Mouse (Mus musculus): ENCODE measurements around the gene Col8a2. TPM values are rescaled to one million over a fixed set of nuclear protein-coding genes. Genes with fewer than 3 reads are reported as not detected.

Gene Col8a2
- polyA plus RNA-seq, 1 experiment from 2014 or later: 15.7 TPM

- ATAC-seq (replicated peaks; ENCODE audit: insufficient number of reproducible peaks, low FRiP score, low TSS enrichment, low read depth): no peak
- H3K36me3 ChIP-seq (replicated peaks; ENCODE audit: control insufficient read depth, insufficient read depth, low read depth, low read length): peaks cover 18% of the 10 kb centered on the region
- H3K4me2 ChIP-seq (ENCODE audit: low read depth, low read length): no peak overlapping the region
Observed at GRCm38 (mm10) chr4:126316443-126317040, 29.9 kb downstream of the Col8a2 start.

GRCm38 (mm10) chr4:126319806-126320205 is 33.2 kb downstream of the Col8a2 start:
- no peak for DNase-seq (ENCODE audit: low spot score)
- ATAC-seq (replicated peaks; ENCODE audit: insufficient number of reproducible peaks, low FRiP score, low TSS enrichment, low read depth): no peak
- WGBS: 88% methylated on average over 6 of the region's 6 CpGs

More at GRCm38 (mm10) chr4:126316443-126317040, 29.9 kb downstream of the Col8a2 start:
- no peak overlapping the region for H3K9ac ChIP-seq (replicated peaks; ENCODE audit: low read length)
- WGBS: 89% methylated on average over 13 of the region's 13 CpGs
- no peak for DNase-seq (ENCODE audit: low spot score)
- H3K27me3 ChIP-seq (ENCODE audit: control insufficient read depth, insufficient read depth, low read length): no peaks in the 10 kb centered on the region
- H3K4me3 ChIP-seq (ENCODE audit: low read depth, low read length): no peak overlapping the region
- H3K9me3 ChIP-seq (replicated peaks; ENCODE audit: control insufficient read depth, low read length): no peaks in the 10 kb centered on the region
- peaks cover 11% of the 10 kb centered on the region for H3K4me1 ChIP-seq (ENCODE audit: control insufficient read depth, insufficient read depth, low read length)
- no peak overlapping the region for H3K27ac ChIP-seq (replicated peaks; ENCODE audit: low read depth, low read length)

GRCm38 (mm10) chr4:126321111-126321853 is 34.7 kb downstream of the Col8a2 start, which contains the start of gene Adprhl2:
Adprhl2 (minus strand) TSS chr4:126321703.
- Histone ChIP-seq H3K4me3 (ENCODE audit: low read depth, low read length) (peak within 1 kb of the TSS; percentile 81), H3K27ac (replicated peaks; ENCODE audit: low read depth, low read length) (peak within 1 kb of the TSS; percentile 44; the same call in 1 of the 2 replicates), H3K4me1 (ENCODE audit: control insufficient read depth, insufficient read depth, low read length) (no peaks in the 10 kb centered on the region; the same call in none of the 2 replicates), H3K4me2 (ENCODE audit: low read depth, low read length) (peak within 1 kb of the TSS; percentile 74), H3K9me3 (replicated peaks; ENCODE audit: control insufficient read depth, low read length) (no peaks in the 10 kb centered on the region), H3K27me3 (ENCODE audit: control insufficient read depth, insufficient read depth, low read length) (peaks cover 15% of the 10 kb centered on the region), H3K36me3 (replicated peaks; ENCODE audit: control insufficient read depth, insufficient read depth, low read depth, low read length) (peaks cover 15% of the 10 kb centered on the region), H3K9ac (replicated peaks; ENCODE audit: low read length) (peak within 1 kb of the TSS; percentile 77)
- DNase-seq (ENCODE audit: low spot score) (peak; percentile 98), ATAC-seq (replicated peaks; ENCODE audit: insufficient number of reproducible peaks, low FRiP score, low TSS enrichment, low read depth) (peak; percentile 74)
- WGBS: under 1% methylated on average over 80 of the region's 80 CpGs

More at GRCm38 (mm10) chr4:126319806-126320205, 33.2 kb downstream of the Col8a2 start:
- Histone ChIP-seq H3K27me3 (ENCODE audit: control insufficient read depth, insufficient read depth, low read length) (peaks cover 7% of the 10 kb centered on the region), H3K4me1 (ENCODE audit: control insufficient read depth, insufficient read depth, low read length) (no peaks in the 10 kb centered on the region), H3K4me2 (ENCODE audit: low read depth, low read length) (no peak overlapping the region), H3K36me3 (replicated peaks; ENCODE audit: control insufficient read depth, insufficient read depth, low read depth, low read length) (peaks cover 18% of the 10 kb centered on the region), H3K27ac (replicated peaks; ENCODE audit: low read depth, low read length) (no peak overlapping the region), H3K9me3 (replicated peaks; ENCODE audit: control insufficient read depth, low read length) (no peaks in the 10 kb centered on the region), H3K9ac (replicated peaks; ENCODE audit: low read length) (no peak overlapping the region), H3K4me3 (ENCODE audit: low read depth, low read length) (no peak overlapping the region)

GRCm38 (mm10) chr4:126321854-126322511 is 35.4 kb downstream of the Col8a2 start:
- peak; percentile 30; the same call in 1 of the 2 replicates for ATAC-seq (replicated peaks; ENCODE audit: insufficient number of reproducible peaks, low FRiP score, low TSS enrichment, low read depth)
- Histone ChIP-seq H3K4me3 (ENCODE audit: low read depth, low read length) (peak overlapping the region; percentile 81), H3K36me3 (replicated peaks; ENCODE audit: control insufficient read depth, insufficient read depth, low read depth, low read length) (peaks cover 8% of the 10 kb centered on the region), H3K27me3 (ENCODE audit: control insufficient read depth, insufficient read depth, low read length) (peaks cover 16% of the 10 kb centered on the region), H3K4me1 (ENCODE audit: control insufficient read depth, insufficient read depth, low read length) (no peaks in the 10 kb centered on the region; the same call in none of the 2 replicates), H3K4me2 (ENCODE audit: low read depth, low read length) (peak overlapping the region; percentile 30), H3K9ac (replicated peaks; ENCODE audit: low read length) (no peak overlapping the region; the same call in 1 of the 2 replicates), H3K27ac (replicated peaks; ENCODE audit: low read depth, low read length) (no peak overlapping the region), H3K9me3 (replicated peaks; ENCODE audit: control insufficient read depth, low read length) (no peaks in the 10 kb centered on the region)
- no peak for DNase-seq (ENCODE audit: low spot score)
- 52% methylated on average over 28 of the region's 28 CpGs for WGBS

GRCm38 (mm10) chr4:126322646-126323045 is 36.1 kb downstream of the Col8a2 start:
- no peak overlapping the region for H3K4me2 ChIP-seq (ENCODE audit: low read depth, low read length)
- H3K4me3 ChIP-seq (ENCODE audit: low read depth, low read length): no peak overlapping the region
- peaks cover 5% of the 10 kb centered on the region for H3K36me3 ChIP-seq (replicated peaks; ENCODE audit: control insufficient read depth, insufficient read depth, low read depth, low read length)
- DNase-seq (ENCODE audit: low spot score) (no peak), ATAC-seq (replicated peaks; ENCODE audit: insufficient number of reproducible peaks, low FRiP score, low TSS enrichment, low read depth) (no peak)
- no peaks in the 10 kb centered on the region for H3K9me3 ChIP-seq (replicated peaks; ENCODE audit: control insufficient read depth, low read length)
- WGBS: 93% methylated on average over 13 of the region's 13 CpGs
- peaks cover 16% of the 10 kb centered on the region for H3K27me3 ChIP-seq (ENCODE audit: control insufficient read depth, insufficient read depth, low read length)
- H3K4me1 ChIP-seq (ENCODE audit: control insufficient read depth, insufficient read depth, low read length): no peaks in the 10 kb centered on the region; the same call in none of the 2 replicates
- no peak overlapping the region for H3K9ac ChIP-seq (replicated peaks; ENCODE audit: low read length)
- H3K27ac ChIP-seq (replicated peaks; ENCODE audit: low read depth, low read length): no peak overlapping the region

- Histone ChIP-seq H3K9ac (replicated peaks; ENCODE audit: low read length) (peak overlapping the region; percentile 28; the same call in 1 of the 2 replicates), H3K9me3 (replicated peaks; ENCODE audit: control insufficient read depth, low read length) (no peaks in the 10 kb centered on the region), H3K27ac (replicated peaks; ENCODE audit: low read depth, low read length) (no peak overlapping the region), H3K36me3 (replicated peaks; ENCODE audit: control insufficient read depth, insufficient read depth, low read depth, low read length) (no peaks in the 10 kb centered on the region), H3K4me3 (ENCODE audit: low read depth, low read length) (no peak overlapping the region), H3K27me3 (ENCODE audit: control insufficient read depth, insufficient read depth, low read length) (peaks cover 16% of the 10 kb centered on the region), H3K4me1 (ENCODE audit: control insufficient read depth, insufficient read depth, low read length) (no peaks in the 10 kb centered on the region; the same call in none of the 2 replicates), H3K4me2 (ENCODE audit: low read depth, low read length) (no peak overlapping the region; the same call in 1 of the 2 replicates)
- WGBS: 23% methylated on average over 13 of the region's 13 CpGs
- ATAC-seq (replicated peaks; ENCODE audit: insufficient number of reproducible peaks, low FRiP score, low TSS enrichment, low read depth): no peak
- no peak for DNase-seq (ENCODE audit: low spot score)
Observed at GRCm38 (mm10) chr4:126324861-126325260, 38.3 kb downstream of the Col8a2 start.

GRCm38 (mm10) chr4:126325281-126325861 is 38.8 kb downstream of the Col8a2 start, which contains the start of gene Tekt2:
Tekt2 (minus strand) TSS chr4:126325688.
- 7% methylated on average over 23 of the region's 23 CpGs for WGBS
- H3K9me3 ChIP-seq (replicated peaks; ENCODE audit: control insufficient read depth, low read length): no peaks in the 10 kb centered on the region
- peak within 1 kb of the TSS; percentile 21; the same call in 1 of the 2 replicates for H3K4me3 ChIP-seq (ENCODE audit: low read depth, low read length)
- H3K9ac ChIP-seq (replicated peaks; ENCODE audit: low read length): peak within 1 kb of the TSS; percentile 28; the same call in 1 of the 2 replicates
- H3K27ac ChIP-seq (replicated peaks; ENCODE audit: low read depth, low read length): no peak within 1 kb of the TSS
- H3K4me1 ChIP-seq (ENCODE audit: control insufficient read depth, insufficient read depth, low read length): no peaks in the 10 kb centered on the region; the same call in none of the 2 replicates
- peaks cover 16% of the 10 kb centered on the region for H3K27me3 ChIP-seq (ENCODE audit: control insufficient read depth, insufficient read depth, low read length)
- H3K4me2 ChIP-seq (ENCODE audit: low read depth, low read length): peak within 1 kb of the TSS; percentile 25
- ATAC-seq (replicated peaks; ENCODE audit: insufficient number of reproducible peaks, low FRiP score, low TSS enrichment, low read depth) (no peak), DNase-seq (ENCODE audit: low spot score) (no peak)
- no peaks in the 10 kb centered on the region for H3K36me3 ChIP-seq (replicated peaks; ENCODE audit: control insufficient read depth, insufficient read depth, low read depth, low read length)

Measured in embryonic facial prominence, embryonic 11.5 days (tissue).